In genomic region chr10:68419893-68420292, GRCm38 (mm10) we compare ENCODE assay signal across 28 mouse cellular contexts.
DNase-seq lines count a peak whose midpoint lies in the region; ATAC-seq lines count a peak whose summit lies in the region.
"Had no signal": no experiment of that assay in that cellular context is flagged by ENCODE, and none has a peak within 500 bp of the region (broad histone marks: within the 10 kb centered on the region; RNA-seq: fewer than 3 reads in every experiment).

No protein-coding gene starts in this region.

- no peak overlapping the region for H3K4me2 ChIP-seq in kidney, embryonic 14.5 days (replicated peaks; ENCODE audit: low read depth, low read length)
- H3K4me2 ChIP-seq: embryonic facial prominence, embryonic 13.5 days; forebrain, embryonic 12.5 days; forebrain, embryonic 15.5 days; heart, embryonic 13.5 days; hindbrain, embryonic 12.5 days; hindbrain, embryonic 15.5 days had no signal

- DNase-seq in 416B (ENCODE audit: low read depth) = peak; percentile 7
- peak; percentile 15 for DNase-seq in B cell, adult 2 months
- DNase-seq in left cerebral cortex, postnatal 14 days (ENCODE audit: low spot score in 2 of 2) = no peak
- DNase-seq in cerebellum, adult 11-12 months = no peak
- DNase-seq: adrenal gland, adult 2 months; adrenal gland, postnatal 14 days; cerebellum, adult 2 months; cerebellum, adult 9-11 months; cerebellum, postnatal 25 days; embryo, embryonic 11 days; gastrocnemius, postnatal 10 days; gastrocnemius, postnatal 36 days; heart, adult 18-20 months; heart, postnatal 14 days; heart, postnatal 4 days had no signal

- H3K36me3 ChIP-seq in kidney, embryonic 14.5 days (ENCODE audit: control insufficient read depth, insufficient read depth, low read length) = no peaks in the 10 kb centered on the region
- H3K36me3 ChIP-seq: embryonic facial prominence, embryonic 10.5 days; embryonic facial prominence, embryonic 13.5 days; forebrain, embryonic 12.5 days; forebrain, embryonic 15.5 days; heart, embryonic 10.5 days; heart, embryonic 13.5 days; hindbrain, embryonic 12.5 days; hindbrain, embryonic 15.5 days had no signal

- WGBS in kidney, embryonic 14.5 days = 61% methylated on average over 2 of the region's 2 CpGs

- no peak overlapping the region for H3K4me3 ChIP-seq in kidney, embryonic 14.5 days (ENCODE audit: low read length)
- H3K4me3 ChIP-seq: embryonic facial prominence, embryonic 10.5 days; embryonic facial prominence, embryonic 13.5 days; erythroblast, embryonic 14.5 days; forebrain, embryonic 12.5 days; forebrain, embryonic 15.5 days; heart, embryonic 10.5 days; heart, embryonic 13.5 days; hindbrain, embryonic 12.5 days; hindbrain, embryonic 15.5 days had no signal

- no peak overlapping the region for H3K27ac ChIP-seq in kidney, embryonic 14.5 days (ENCODE audit: low read depth, low read length)
- H3K27ac ChIP-seq: embryonic facial prominence, embryonic 10.5 days; embryonic facial prominence, embryonic 13.5 days; forebrain, embryonic 12.5 days; heart, embryonic 10.5 days; heart, embryonic 13.5 days; hindbrain, embryonic 12.5 days; hindbrain, embryonic 15.5 days had no signal

- intact Hi-C loops in left cerebral cortex, postnatal 14 days (cut with DNase I) = no loop called here

- H3K9ac ChIP-seq in kidney, embryonic 14.5 days (ENCODE audit: low read depth, low read length) = no peak overlapping the region
- H3K9ac ChIP-seq: embryonic facial prominence, embryonic 13.5 days; forebrain, embryonic 12.5 days; forebrain, embryonic 15.5 days; heart, embryonic 13.5 days; hindbrain, embryonic 12.5 days; hindbrain, embryonic 15.5 days had no signal

- H3K27me3 ChIP-seq in kidney, embryonic 14.5 days (ENCODE audit: control insufficient read depth, insufficient read depth, low read length) = no peaks in the 10 kb centered on the region
- H3K27me3 ChIP-seq: embryonic facial prominence, embryonic 13.5 days; forebrain, embryonic 12.5 days; forebrain, embryonic 15.5 days; heart, embryonic 13.5 days; hindbrain, embryonic 12.5 days; hindbrain, embryonic 15.5 days had no signal

- no peaks in the 10 kb centered on the region for H3K4me1 ChIP-seq in kidney, embryonic 14.5 days (ENCODE audit: control insufficient read depth, insufficient read depth, low read length)
- H3K4me1 ChIP-seq: embryonic facial prominence, embryonic 10.5 days; embryonic facial prominence, embryonic 13.5 days; forebrain, embryonic 12.5 days; heart, embryonic 10.5 days; heart, embryonic 13.5 days; hindbrain, embryonic 12.5 days; hindbrain, embryonic 15.5 days had no signal

- ATAC-seq in granulocyte monocyte progenitor cell, adult 5-6 weeks (replicated peaks; ENCODE audit: poor library complexity, severe bottlenecking) = peak; percentile 67
- peak; percentile 83 for ATAC-seq in megakaryocyte progenitor cell, adult 5-6 weeks (replicated peaks; ENCODE audit: poor library complexity)
- ATAC-seq in kidney, embryonic 14.5 days (ENCODE audit: low FRiP score, low TSS enrichment) = no peak
- ATAC-seq: intestine, postnatal 0 days had no signal

- H3K9me3 ChIP-seq in kidney, embryonic 14.5 days (ENCODE audit: control insufficient read depth, low read length) = 0 out of 2 replicates have a peak, but pooled peaks cover 3% of the 10 kb centered on the region
- H3K9me3 ChIP-seq: embryonic facial prominence, embryonic 10.5 days; embryonic facial prominence, embryonic 13.5 days; forebrain, embryonic 12.5 days; forebrain, embryonic 15.5 days; heart, embryonic 10.5 days; heart, embryonic 13.5 days; hindbrain, embryonic 12.5 days; hindbrain, embryonic 15.5 days had no signal

Comparison
In these comparisons a context has a peak if more than half of its experiments do, and no peak if none do; other contexts are left out.
1. DNase-seq: peak in 416B (single experiment) and B cell, adult 2 months (2 of 2); none in left cerebral cortex, postnatal 14 days (0 of 2) and cerebellum, adult 11-12 months (single experiment).